Mouse (Mus musculus) thymus, adult 2 months (tissue): ENCODE data around the gene Fmnl2. TPM values are rescaled to one million over a fixed set of nuclear protein-coding genes. Genes with fewer than 3 reads are reported as not detected.

ENCODE experiments used
- DNase-seq: peaks from one replicate; pipeline ENCODE4 v3.0.0; 2021
- H3K27ac ChIP-seq: fragments of 200-500 bp; 2 replicates; pipeline ENCODE4 v1.5.1; 2012; ENCODE audit warnings: low read length, control low read depth; ENCODE audit not compliant: control insufficient read depth, insufficient read depth
- H3K27me3 ChIP-seq: fragments of 200-500 bp; 2 replicates; pipeline ENCODE4 v1.6.1; 2012; ENCODE audit warnings: mild to moderate bottlenecking, low read length, moderate library complexity, mixed read lengths; ENCODE audit not compliant: control insufficient read depth, insufficient read depth
- H3K36me3 ChIP-seq: fragments of 200-500 bp; 2 replicates; pipeline ENCODE4 v1.6.1; 2012; ENCODE audit warnings: mild to moderate bottlenecking, low read length, moderate library complexity; ENCODE audit not compliant: control insufficient read depth, insufficient read depth
- H3K4me1 ChIP-seq: fragments of 200-500 bp; replicated peaks from 2 replicates; pipeline ENCODE4 v1.6.1; 2012; ENCODE audit warnings: low read length; ENCODE audit not compliant: control insufficient read depth, insufficient read depth
- H3K4me3 ChIP-seq: fragments of 200-500 bp; 2 replicates; pipeline ENCODE4 v1.5.1; 2012; ENCODE audit warnings: mild to moderate bottlenecking, low read length, control low read depth, moderate library complexity; ENCODE audit not compliant: control insufficient read depth, insufficient read depth
- CTCF ChIP-seq: fragments of 200-500 bp; IDR thresholded peaks from 2 replicates; pipeline ENCODE4 v1.5.1; 2012; ENCODE audit warnings: mild to moderate bottlenecking, control low read depth, low read length, moderate library complexity, borderline replicate concordance; ENCODE audit not compliant: control insufficient read depth, poor library complexity, insufficient read depth; ENCODE audit errors: extremely low read depth
- POLR2A ChIP-seq: fragments of 200-500 bp; IDR thresholded peaks from 2 replicates; pipeline ENCODE4 v1.6.1; 2012; ENCODE audit warnings: mild to moderate bottlenecking, low read length, control low read depth, moderate library complexity; ENCODE audit not compliant: control insufficient read depth, poor library complexity, insufficient read depth; ENCODE audit errors: extremely low read depth
- WGBS: fragments of 180-500 bp; shearing (Covaris S2); methylation state at CpG from one replicate; pipeline ENCODE4 v1.1.7; 2018; 5-methylcytosine and 5-hydroxymethylcytosine counted together
- polyA plus RNA-seq: library from polyadenylated mRNA; depleted of rRNA; stranded (reverse); fragments of >200 nt; gene quantifications from 2 replicates; pipeline ENCODE4 v1.2.3, GENCODE M21; 2012

The Fmnl2 gene
- polyA plus RNA-seq, 1 experiment: 5.0 TPM

- Histone ChIP-seq H3K27me3 (no peaks in the 10 kb centered on the region), H3K27ac (no peak overlapping the region), H3K36me3 (no peaks in the 10 kb centered on the region), H3K4me3 (no peak overlapping the region), H3K4me1 (no peaks in the 10 kb centered on the region)
- 60% methylated on average over 3 of the region's 3 CpGs for WGBS
- DNase-seq: no peak
- no peak for TF ChIP-seq CTCF
- no peak for TF ChIP-seq POLR2A
These were observed 11.2 kb upstream of the Fmnl2 start for GRCm38 (mm10) chr2:52846506-52846905.

- no peak for DNase-seq
- no peaks in the 10 kb centered on the region for H3K36me3 ChIP-seq
- WGBS: 87% methylated on average over 3 of the region's 3 CpGs
- no peak overlapping the region for H3K4me3 ChIP-seq
- TF ChIP-seq CTCF (no peak), POLR2A (no peak)
- no peaks in the 10 kb centered on the region for H3K4me1 ChIP-seq
- H3K27me3 ChIP-seq: no peaks in the 10 kb centered on the region
- H3K27ac ChIP-seq: no peak overlapping the region
These were observed 8.6 kb upstream of the Fmnl2 start for GRCm38 (mm10) chr2:52849092-52849491.

GRCm38 (mm10) chr2:52858529-52859465, 1.1 kb downstream of the Fmnl2 start:
- no peaks in the 10 kb centered on the region for H3K36me3 ChIP-seq
- peak; percentile 4 for DNase-seq
- H3K4me1 ChIP-seq: peaks cover 8% of the 10 kb centered on the region
- H3K27me3 ChIP-seq: peaks cover 14% of the 10 kb centered on the region
- H3K27ac ChIP-seq: no peak overlapping the region
- no peak for TF ChIP-seq POLR2A
- H3K4me3 ChIP-seq: peak overlapping the region; percentile 58
- WGBS: 4% methylated on average over 45 of the region's 46 CpGs

GRCm38 (mm10) chr2:52859466-52859840, 1.8 kb downstream of the Fmnl2 start:
- WGBS: 82% methylated on average over 7 of the region's 7 CpGs

GRCm38 (mm10) chr2:52860111-52860775, 2.6 kb downstream of the Fmnl2 start:
- no peak for TF ChIP-seq POLR2A
- TF ChIP-seq CTCF: no peak
- peaks cover 8% of the 10 kb centered on the region for H3K4me1 ChIP-seq
- peaks cover 14% of the 10 kb centered on the region for H3K27me3 ChIP-seq
- no peak for DNase-seq
- no peak overlapping the region for H3K27ac ChIP-seq
- H3K4me3 ChIP-seq: no peak overlapping the region
- WGBS: 89% methylated on average over 8 of the region's 8 CpGs
- H3K36me3 ChIP-seq: no peaks in the 10 kb centered on the region

More at GRCm38 (mm10) chr2:52859466-52859840, 1.8 kb downstream of the Fmnl2 start:
- no peaks in the 10 kb centered on the region for H3K36me3 ChIP-seq
- H3K27ac ChIP-seq: no peak overlapping the region
- peaks cover 8% of the 10 kb centered on the region for H3K4me1 ChIP-seq
- H3K4me3 ChIP-seq: no peak overlapping the region
- DNase-seq: no peak
- H3K27me3 ChIP-seq: peaks cover 14% of the 10 kb centered on the region
- TF ChIP-seq CTCF: no peak
- TF ChIP-seq POLR2A: no peak

- Histone ChIP-seq H3K36me3 (no peaks in the 10 kb centered on the region), H3K4me1 (peaks cover 8% of the 10 kb centered on the region), H3K27me3 (peaks cover 11% of the 10 kb centered on the region), H3K4me3 (no peak overlapping the region), H3K27ac (no peak overlapping the region)
- no peak for DNase-seq
- WGBS: 92% methylated on average over 9 of the region's 9 CpGs
- TF ChIP-seq POLR2A: no peak
- TF ChIP-seq CTCF: no peak
These were observed 4.5 kb downstream of the Fmnl2 start for GRCm38 (mm10) chr2:52862046-52862759.
